Mouse (Mus musculus) skeletal muscle tissue, adult 2 months (tissue): ENCODE measurements around the gene Treml2.
"Not testable (repeated sequence)": the region's sequence is repeated elsewhere in the genome, so short reads cannot be mapped to it uniquely, and the experiment has no call there.

Experiments used
- DNase-seq: peaks from one replicate; pipeline ENCODE4 v3.0.0-alpha.2; 2012; ENCODE audit warnings: low read depth, low spot score

Gene Treml2

DNA sequence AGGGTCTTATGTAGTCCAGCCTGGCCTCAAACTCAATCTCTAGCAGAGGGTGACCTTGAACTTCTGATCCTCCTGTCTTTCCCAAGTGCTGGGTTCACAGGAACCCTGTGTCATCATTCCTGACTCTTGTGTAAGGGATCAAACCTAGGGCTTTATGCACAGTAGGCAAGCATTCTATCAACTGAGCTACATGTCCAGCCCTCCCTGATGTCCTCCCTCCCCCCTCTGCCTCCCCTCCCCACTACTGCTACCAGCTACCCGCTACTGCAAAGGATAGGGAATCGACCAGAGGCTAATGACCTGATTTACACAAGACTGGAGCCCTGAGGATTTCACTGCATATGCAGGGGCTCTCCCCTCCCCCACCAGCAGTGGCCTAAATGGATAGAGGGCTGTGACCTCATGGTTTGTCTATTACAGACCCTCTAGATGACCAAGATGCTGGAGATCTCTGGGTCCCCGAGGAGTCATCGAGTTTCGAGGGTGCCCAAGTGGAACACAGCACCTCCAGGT is 51.4 kb downstream of the Treml2 start:
- no peak for DNase-seq

GRCm38 (mm10) chr17:48352976-48353375 is 53.7 kb downstream of the Treml2 start:
- not testable (repeated sequence) for DNase-seq

DNA sequence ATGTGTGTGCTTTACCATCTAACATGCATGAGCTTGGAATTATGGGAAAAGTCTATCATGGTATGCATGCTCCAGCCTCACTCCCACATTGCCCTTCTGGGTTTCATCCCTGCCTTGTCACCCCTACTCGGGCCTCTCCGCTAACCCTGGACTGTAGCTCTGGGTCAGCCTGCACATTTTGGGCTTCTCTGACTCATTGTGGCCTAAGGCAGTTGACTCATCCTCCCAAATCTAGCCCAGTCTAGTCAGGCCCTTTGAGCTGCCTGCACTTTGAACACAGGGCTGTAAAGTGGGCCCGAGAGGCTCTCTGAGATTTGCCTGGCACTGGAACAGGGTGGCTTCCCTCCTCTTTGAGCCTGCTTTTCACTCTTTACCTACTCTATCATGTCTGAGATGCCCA is 56.5 kb downstream of the Treml2 start:
- no peak for DNase-seq

DNA sequence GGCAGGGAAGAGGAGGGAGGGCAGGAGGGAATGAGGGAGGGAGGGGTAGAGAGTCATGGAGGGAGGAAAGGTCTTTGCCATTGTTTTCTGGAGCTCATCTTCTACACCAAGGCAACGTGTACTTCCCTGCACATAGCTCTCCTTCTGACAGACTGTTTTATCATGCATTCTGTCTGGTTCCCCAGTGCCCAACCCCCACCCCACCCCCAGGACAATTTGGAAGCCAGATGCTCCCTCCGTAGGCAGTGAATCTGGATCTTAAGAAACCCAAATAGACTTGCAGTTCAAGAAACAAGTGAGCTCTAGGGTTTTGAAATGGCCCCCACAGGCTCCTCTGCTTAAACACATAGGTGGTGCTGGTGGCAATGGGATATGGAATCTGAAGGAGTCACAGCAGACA is 58.6 kb downstream of the Treml2 start:
- DNase-seq = no peak

- DNase-seq = no peak
These were observed 60.3 kb downstream of the Treml2 start, which contains the start of gene Treml1 for GRCm38 (mm10) chr17:48359616-48360015. Treml1 (plus strand) TSS chr17:48359916.

GRCm38 (mm10) chr17:48360462-48360861 is 61.2 kb downstream of the Treml2 start:
- DNase-seq = no peak
